Mouse (Mus musculus) heart, postnatal 14 days (tissue): ENCODE measurements around the gene Slc8a2. TPM values are rescaled to one million over a fixed set of nuclear protein-coding genes. Genes with fewer than 3 reads are reported as not detected.

Experiments
- DNase-seq, 2 experiments: peaks; one replicate each; pipeline ENCODE4 v3.0.0; 2021 to 2022
- intact Hi-C: fragments of 180-260 bp; cut with DNase I; formaldehyde crosslinking; loops from one replicate; pipeline ENCODE4 v1.15.1; 2025
- total RNA-seq, 2 experiments: library from RNA; stranded (reverse); gene quantifications; 2 replicates each; pipeline ENCODE4 v1.2.3; 2021

Gene Slc8a2
- total RNA-seq, 2 experiments from 2014 or later: 0.63 to 0.84 TPM

GRCm38 (mm10) chr7:16119569-16120261, 9.9 kb upstream of the Slc8a2 start, which contains the start of gene Kptn:
TSS of gene Kptn (plus strand) at chr7:16119895.
- DNase-seq: peak; percentile 93 to 96
- intact Hi-C loops: loop anchor here (2.0 kb wide), 1 partner anchor 21 kb away; the partner anchor contains the start of gene Napa

- no peak for DNase-seq
- intact Hi-C loops: no loop called here
These were observed 9.4 kb upstream of the Slc8a2 start for GRCm38 (mm10) chr7:16120262-16120600.

GRCm38 (mm10) chr7:16125829-16126228, 3.8 kb upstream of the Slc8a2 start:
- no peak for DNase-seq
- intact Hi-C loops: loop anchor here (2.0 kb wide), 1 partner anchor 17 kb away; no protein-coding TSS in a partner anchor

GRCm38 (mm10) chr7:16128344-16128743, 1.3 kb upstream of the Slc8a2 start:
- intact Hi-C loops: no loop called here
- DNase-seq: peak; percentile 16 to 27

- DNase-seq: no peak
- intact Hi-C loops: no loop called here
These were observed 727 bp upstream of the Slc8a2 start for GRCm38 (mm10) chr7:16128899-16129298.

GRCm38 (mm10) chr7:16129846-16130691, 443 bp downstream of the Slc8a2 start:
- DNase-seq: peak in 1 of 2 experiments; percentile 20
- intact Hi-C loops: no loop called here

GRCm38 (mm10) chr7:16130956-16131634, 1.5 kb downstream of the Slc8a2 start:
- intact Hi-C loops: no loop called here
- no peak for DNase-seq

GRCm38 (mm10) chr7:16132161-16132581, 2.5 kb downstream of the Slc8a2 start:
- DNase-seq: no peak
- intact Hi-C loops: no loop called here

- intact Hi-C loops: no loop called here
- DNase-seq: no peak
These were observed 3.3 kb downstream of the Slc8a2 start for GRCm38 (mm10) chr7:16132926-16133325.

- intact Hi-C loops: no loop called here
- no peak for DNase-seq
These were observed 4.1 kb downstream of the Slc8a2 start for GRCm38 (mm10) chr7:16133691-16134090.

GRCm38 (mm10) chr7:16134951-16135392, 5.3 kb downstream of the Slc8a2 start:
- intact Hi-C loops: no loop called here

GRCm38 (mm10) chr7:16146489-16147410, 17.1 kb downstream of the Slc8a2 start:
- no peak for DNase-seq
- intact Hi-C loops: loop anchor here (5.0 kb wide), 1 partner anchor 36 kb away; no protein-coding TSS in a partner anchor

More at GRCm38 (mm10) chr7:16134951-16135392, 5.3 kb downstream of the Slc8a2 start:
- DNase-seq: no peak

GRCm38 (mm10) chr7:16147643-16148042, 18.0 kb downstream of the Slc8a2 start:
- DNase-seq: peak; percentile 72 to 84
- intact Hi-C loops: loop anchor here (5.0 kb wide), 1 partner anchor 35 kb away; no protein-coding TSS in a partner anchor

GRCm38 (mm10) chr7:16149241-16149640, 19.6 kb downstream of the Slc8a2 start:
- DNase-seq: no peak
- intact Hi-C loops: loop anchor here (5.0 kb wide), 1 partner anchor 33 kb away; no protein-coding TSS in a partner anchor

GRCm38 (mm10) chr7:16150191-16151145, 20.8 kb downstream of the Slc8a2 start:
- intact Hi-C loops: loop anchor here (5.0 kb wide), 1 partner anchor 168 kb away; no protein-coding TSS in a partner anchor

GRCm38 (mm10) chr7:16153522-16153921, 23.9 kb downstream of the Slc8a2 start:
- intact Hi-C loops: loop anchor here (2.0 to 5.0 kb wide), 2 partner anchors 55 to 171 kb away; partner anchors contain the start of gene Napa
- peak; percentile 38 to 71 for DNase-seq

More at GRCm38 (mm10) chr7:16150191-16151145, 20.8 kb downstream of the Slc8a2 start:
- no peak for DNase-seq

- intact Hi-C loops: no loop called here
- DNase-seq: peak; percentile 57 to 58
These were observed 25.7 kb downstream of the Slc8a2 start for GRCm38 (mm10) chr7:16155132-16155872.
